Mouse (Mus musculus): ENCODE data around the gene Klhdc8b. TPM values are rescaled to one million over a fixed set of nuclear protein-coding genes. Genes with fewer than 3 reads are reported as not detected.

Klhdc8b gene
- polyA plus RNA-seq, 1 experiment = 1.4 TPM

GRCm38 (mm10) chr9:108491286-108491580, 29.9 kb upstream of the Klhdc8b start:
- TF ChIP-seq CTCF (IDR thresholded peaks at IDR 0.05; ENCODE audit: control insufficient read depth, insufficient read depth, insufficient read length) (no peak), MYOD1 (IDR thresholded peaks at IDR 0.05; ENCODE audit: control insufficient read depth, insufficient read length, low read depth) (no peak), USF1 (IDR thresholded peaks at IDR 0.05; ENCODE audit: low read depth) (no peak), FOSL1 (IDR thresholded peaks at IDR 0.05; ENCODE audit: insufficient read depth, low read length, poor library complexity, severe bottlenecking) (no peak), CEBPB (IDR thresholded peaks at IDR 0.05; ENCODE audit: low read depth) (no peak), MYOG (IDR thresholded peaks at IDR 0.05; ENCODE audit: control insufficient read depth, extremely low read depth, insufficient read length) (no peak), MAX (IDR thresholded peaks at IDR 0.05) (no peak)
- Histone ChIP-seq H3K27me3 (ENCODE audit: control insufficient read depth, insufficient read depth, insufficient read length) (no peaks in the 10 kb centered on the region), H3K36me3 (ENCODE audit: control insufficient read depth, insufficient read depth) (peaks cover 58% of the 10 kb centered on the region), H3ac (ENCODE audit: control insufficient read depth, insufficient read length, low read depth) (peak overlapping the region; percentile 90), H3K4me3 (ENCODE audit: insufficient read depth, poor library complexity, severe bottlenecking) (peak overlapping the region; percentile 89), H3K79me2 (ENCODE audit: control insufficient read depth, insufficient read depth) (peaks cover 32% of the 10 kb centered on the region), H3K79me3 (ENCODE audit: low read depth) (peaks cover 17% of the 10 kb centered on the region)

- TF ChIP-seq CTCF (IDR thresholded peaks at IDR 0.05; ENCODE audit: control insufficient read depth, insufficient read depth, insufficient read length) (no peak), USF1 (IDR thresholded peaks at IDR 0.05; ENCODE audit: low read depth) (no peak), CEBPB (IDR thresholded peaks at IDR 0.05; ENCODE audit: low read depth) (no peak), FOSL1 (IDR thresholded peaks at IDR 0.05; ENCODE audit: insufficient read depth, low read length, poor library complexity, severe bottlenecking) (no peak), MAX (IDR thresholded peaks at IDR 0.05) (no peak), MYOG (IDR thresholded peaks at IDR 0.05; ENCODE audit: control insufficient read depth, extremely low read depth, insufficient read length) (no peak), MYOD1 (IDR thresholded peaks at IDR 0.05; ENCODE audit: control insufficient read depth, insufficient read length, low read depth) (no peak)
- Histone ChIP-seq H3K36me3 (ENCODE audit: control insufficient read depth, insufficient read depth) (peaks cover 56% of the 10 kb centered on the region), H3K79me3 (ENCODE audit: low read depth) (peaks cover 17% of the 10 kb centered on the region), H3K79me2 (ENCODE audit: control insufficient read depth, insufficient read depth) (peaks cover 32% of the 10 kb centered on the region), H3K4me3 (ENCODE audit: insufficient read depth, poor library complexity, severe bottlenecking) (peak within 1 kb of the TSS; percentile 89), H3ac (ENCODE audit: control insufficient read depth, insufficient read length, low read depth) (peak within 1 kb of the TSS; percentile 90), H3K27me3 (ENCODE audit: control insufficient read depth, insufficient read depth, insufficient read length) (no peaks in the 10 kb centered on the region)
Observed at GRCm38 (mm10) chr9:108490559-108491285, 29.3 kb upstream of the Klhdc8b start, which contains the start of gene Usp19. Gene Usp19, plus strand, starts transcription at chr9:108490602.

GRCm38 (mm10) chr9:108489702-108490558, 28.5 kb upstream of the Klhdc8b start:
- Histone ChIP-seq H3K4me3 (ENCODE audit: insufficient read depth, poor library complexity, severe bottlenecking) (no peak overlapping the region), H3K79me3 (ENCODE audit: low read depth) (peaks cover 17% of the 10 kb centered on the region), H3K79me2 (ENCODE audit: control insufficient read depth, insufficient read depth) (peaks cover 32% of the 10 kb centered on the region), H3ac (ENCODE audit: control insufficient read depth, insufficient read length, low read depth) (peak overlapping the region; percentile 46), H3K36me3 (ENCODE audit: control insufficient read depth, insufficient read depth) (peaks cover 56% of the 10 kb centered on the region), H3K27me3 (ENCODE audit: control insufficient read depth, insufficient read depth, insufficient read length) (no peaks in the 10 kb centered on the region)
- no peak for TF ChIP-seq MYOG (IDR thresholded peaks at IDR 0.05; ENCODE audit: control insufficient read depth, extremely low read depth, insufficient read length)
- TF ChIP-seq MAX (IDR thresholded peaks at IDR 0.05) = no peak
- TF ChIP-seq MYOD1 (IDR thresholded peaks at IDR 0.05; ENCODE audit: control insufficient read depth, insufficient read length, low read depth) = no peak
- no peak for TF ChIP-seq USF1 (IDR thresholded peaks at IDR 0.05; ENCODE audit: low read depth)
- no peak for TF ChIP-seq CEBPB (IDR thresholded peaks at IDR 0.05; ENCODE audit: low read depth)
- TF ChIP-seq FOSL1 (IDR thresholded peaks at IDR 0.05; ENCODE audit: insufficient read depth, low read length, poor library complexity, severe bottlenecking) = no peak
- TF ChIP-seq CTCF (IDR thresholded peaks at IDR 0.05; ENCODE audit: control insufficient read depth, insufficient read depth, insufficient read length) = no peak

GRCm38 (mm10) chr9:108489215-108489614, 27.8 kb upstream of the Klhdc8b start:
- TF ChIP-seq CTCF (IDR thresholded peaks at IDR 0.05; ENCODE audit: control insufficient read depth, insufficient read depth, insufficient read length) (no peak), FOSL1 (IDR thresholded peaks at IDR 0.05; ENCODE audit: insufficient read depth, low read length, poor library complexity, severe bottlenecking) (no peak), CEBPB (IDR thresholded peaks at IDR 0.05; ENCODE audit: low read depth) (no peak), MYOD1 (IDR thresholded peaks at IDR 0.05; ENCODE audit: control insufficient read depth, insufficient read length, low read depth) (no peak), MYOG (IDR thresholded peaks at IDR 0.05; ENCODE audit: control insufficient read depth, extremely low read depth, insufficient read length) (no peak), USF1 (IDR thresholded peaks at IDR 0.05; ENCODE audit: low read depth) (no peak), MAX (IDR thresholded peaks at IDR 0.05) (no peak)
- H3ac ChIP-seq (ENCODE audit: control insufficient read depth, insufficient read length, low read depth) = no peak overlapping the region
- H3K79me2 ChIP-seq (ENCODE audit: control insufficient read depth, insufficient read depth) = peaks cover 32% of the 10 kb centered on the region
- no peak overlapping the region for H3K4me3 ChIP-seq (ENCODE audit: insufficient read depth, poor library complexity, severe bottlenecking)
- H3K27me3 ChIP-seq (ENCODE audit: control insufficient read depth, insufficient read depth, insufficient read length) = no peaks in the 10 kb centered on the region
- H3K79me3 ChIP-seq (ENCODE audit: low read depth) = peaks cover 17% of the 10 kb centered on the region
- H3K36me3 ChIP-seq (ENCODE audit: control insufficient read depth, insufficient read depth) = peaks cover 52% of the 10 kb centered on the region

- no peaks in the 10 kb centered on the region for H3K27me3 ChIP-seq (ENCODE audit: control insufficient read depth, insufficient read depth, insufficient read length)
- no peak overlapping the region for H3ac ChIP-seq (ENCODE audit: control insufficient read depth, insufficient read length, low read depth)
- no peak for TF ChIP-seq MYOD1 (IDR thresholded peaks at IDR 0.05; ENCODE audit: control insufficient read depth, insufficient read length, low read depth)
- TF ChIP-seq FOSL1 (IDR thresholded peaks at IDR 0.05; ENCODE audit: insufficient read depth, low read length, poor library complexity, severe bottlenecking) = no peak
- no peak for TF ChIP-seq CTCF (IDR thresholded peaks at IDR 0.05; ENCODE audit: control insufficient read depth, insufficient read depth, insufficient read length)
- H3K4me3 ChIP-seq (ENCODE audit: insufficient read depth, poor library complexity, severe bottlenecking) = no peak overlapping the region
- H3K79me3 ChIP-seq (ENCODE audit: low read depth) = peaks cover 17% of the 10 kb centered on the region
- H3K36me3 ChIP-seq (ENCODE audit: control insufficient read depth, insufficient read depth) = peaks cover 47% of the 10 kb centered on the region
- H3K79me2 ChIP-seq (ENCODE audit: control insufficient read depth, insufficient read depth) = peaks cover 26% of the 10 kb centered on the region
Observed at GRCm38 (mm10) chr9:108488403-108488802, 27.0 kb upstream of the Klhdc8b start.

Data from C2C12 (cell line).